Mouse (Mus musculus) bone marrow, adult 2 months (tissue): ENCODE measurements around the gene Gm5152. TPM values are rescaled to one million over a fixed set of nuclear protein-coding genes. Genes with fewer than 3 reads are reported as not detected.
"Not testable (repeated sequence)": the region's sequence is repeated elsewhere in the genome, so short reads cannot be mapped to it uniquely, and the experiment has no call there.

ENCODE experiments used
- H3K27ac ChIP-seq: fragments of 200-500 bp; 2 replicates; pipeline ENCODE4 v1.5.1; 2012; ENCODE audit warnings: low read depth, mild to moderate bottlenecking, control low read depth, inconsistent platforms, low read length; ENCODE audit not compliant: control insufficient read depth, poor library complexity, insufficient read depth
- H3K4me1 ChIP-seq: fragments of 200-500 bp; 2 replicates; pipeline ENCODE4 v1.6.1; 2011; ENCODE audit warnings: low read length; ENCODE audit not compliant: control insufficient read depth, insufficient read depth
- H3K4me3 ChIP-seq: fragments of 200-500 bp; replicated peaks from 2 replicates; pipeline ENCODE3; 2011; ENCODE audit warnings: mild to moderate bottlenecking, low read depth, low read length, control low read depth; ENCODE audit not compliant: control insufficient read depth
- CTCF ChIP-seq: fragments of 200-500 bp; IDR thresholded peaks from 2 replicates; pipeline ENCODE4 v1.5.1; 2011; ENCODE audit warnings: low read length, control low read depth; ENCODE audit not compliant: control insufficient read depth, insufficient read depth
- POLR2A ChIP-seq: fragments of 200-500 bp; IDR thresholded peaks from 2 replicates; pipeline ENCODE4 v1.6.1; 2011; ENCODE audit warnings: low read depth, mild to moderate bottlenecking, control low read depth, low read length, borderline replicate concordance; ENCODE audit not compliant: control insufficient read depth
- WGBS: fragments of 180-500 bp; shearing (Covaris S2); methylation state at CpG from one replicate; pipeline ENCODE4 v1.1.7; 2018; 5-methylcytosine and 5-hydroxymethylcytosine counted together
- polyA plus RNA-seq: library from polyadenylated mRNA; stranded (reverse); fragments of >200 nt; gene quantifications from 2 replicates; pipeline ENCODE4 v1.2.4, GENCODE M21; 2011; ENCODE audit warnings: low replicate concordance; ENCODE audit not compliant: missing spikeins, insufficient read depth, insufficient read length

Gene Gm5152
- polyA plus RNA-seq, result not detected in 2 replicates

DNA sequence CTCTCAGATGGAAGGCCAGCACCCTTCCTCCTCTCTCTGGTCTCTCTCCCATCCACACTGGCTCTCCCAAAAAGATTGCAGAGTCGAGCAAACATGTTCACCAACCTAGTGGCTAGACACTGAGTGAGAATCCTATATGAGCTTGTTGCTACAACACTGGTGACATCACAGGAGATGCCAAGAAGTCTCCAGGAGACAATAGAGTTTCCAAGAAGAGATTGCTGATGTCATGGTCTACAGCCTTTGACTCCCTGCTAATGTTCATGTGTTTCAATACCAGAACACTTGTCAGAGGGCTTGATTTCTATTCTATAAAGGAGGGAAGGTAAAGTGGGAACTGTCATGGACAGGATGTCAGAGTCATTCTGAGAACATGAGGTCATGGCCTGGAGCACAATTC, at the start of gene Gm5152:
TSS of gene Gm5152 (minus strand) at position 101 of the 400 bp plus-strand sequence.
- not testable (repeated sequence) for H3K4me1 ChIP-seq, H3K4me3 ChIP-seq, H3K27ac ChIP-seq
- no CpG with 5 or more reads among the region's 1 CpGs for WGBS

GRCm38 (mm10) chr5:10254768-10255167, 8.4 kb upstream of the Gm5152 start:
- H3K4me3 ChIP-seq, H3K4me1 ChIP-seq, H3K27ac ChIP-seq: not testable (repeated sequence)
- 83% methylated on average over 1 of the region's 1 CpGs for WGBS

- not testable (repeated sequence) for H3K4me1 ChIP-seq, H3K4me3 ChIP-seq, H3K27ac ChIP-seq
Measured at GRCm38 (mm10) chr5:10245770-10246169, 556 bp downstream of the Gm5152 start.

- H3K4me3 ChIP-seq, H3K27ac ChIP-seq, H3K4me1 ChIP-seq: not testable (repeated sequence)
- 74% methylated on average over 3 of the region's 3 CpGs for WGBS
Measured at GRCm38 (mm10) chr5:10240436-10240835, 5.9 kb downstream of the Gm5152 start.

DNA sequence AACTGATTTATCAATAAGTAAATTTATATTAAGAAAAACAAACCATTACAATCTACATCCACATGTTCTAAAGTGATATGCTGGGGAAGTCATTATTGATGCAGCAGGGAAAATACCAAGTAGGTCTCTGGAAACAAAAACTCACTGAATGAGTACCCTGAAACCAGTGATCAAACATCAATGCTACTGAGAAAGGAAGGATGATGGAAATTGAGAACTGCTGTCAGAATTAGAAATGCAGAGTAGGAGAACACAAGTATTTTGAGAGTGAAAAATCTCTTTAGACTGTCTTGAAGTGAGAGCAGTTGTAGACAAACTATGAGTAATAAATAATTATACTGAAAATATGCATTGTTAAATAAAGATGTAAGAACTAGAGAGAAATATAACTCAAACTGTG, 26.0 kb downstream of the Gm5152 start:
- H3K4me3 ChIP-seq, result no peak overlapping the region
- TF ChIP-seq CTCF, result no peak
- no peak for TF ChIP-seq POLR2A
- no peak overlapping the region for H3K27ac ChIP-seq
- H3K4me1 ChIP-seq, result no peaks in the 10 kb centered on the region

- 80% methylated on average over 1 of the region's 1 CpGs for WGBS
- no peaks in the 10 kb centered on the region for H3K4me1 ChIP-seq
- H3K27ac ChIP-seq, result no peak overlapping the region
- no peak overlapping the region for H3K4me3 ChIP-seq
- TF ChIP-seq CTCF, result no peak
- TF ChIP-seq POLR2A, result no peak
Measured at GRCm38 (mm10) chr5:10203067-10203466, 43.3 kb downstream of the Gm5152 start.

- TF ChIP-seq POLR2A, result no peak
- no peak for TF ChIP-seq CTCF
- no peaks in the 10 kb centered on the region for H3K4me1 ChIP-seq
- H3K27ac ChIP-seq, result no peak overlapping the region
- WGBS, result 53% methylated on average over 1 of the region's 1 CpGs
- no peak overlapping the region for H3K4me3 ChIP-seq
Measured at GRCm38 (mm10) chr5:10196880-10197279, 49.4 kb downstream of the Gm5152 start.
